Mouse (Mus musculus) embryonic facial prominence, embryonic 11.5 days (tissue): ENCODE results near the gene Pomt2. TPM values are rescaled to one million over a fixed set of nuclear protein-coding genes. Genes with fewer than 3 reads are reported as not detected.

Source experiments
- ATAC-seq: fragments of 200-750 bp; cut with Nextera tagmentation; replicated peaks from 2 replicates; pipeline ENCODE4 v1.8.0; 2017; ENCODE audit warnings: low read depth; ENCODE audit not compliant: insufficient number of reproducible peaks, low FRiP score, low TSS enrichment
- DNase-seq: peaks from one replicate; pipeline ENCODE4 v3.0.0-alpha.2; 2015; ENCODE audit warnings: low spot score
- H3K27ac ChIP-seq: fragments of 300-500 bp; sonication (generic); replicated peaks from 2 replicates; pipeline ENCODE4 v1.5.1; 2014; ENCODE audit warnings: mild to moderate bottlenecking, low read depth, low read length, control low read depth
- H3K27me3 ChIP-seq: fragments of 300-500 bp; sonication (generic); 2 replicates; pipeline ENCODE4 v1.6.1; 2014; ENCODE audit warnings: mild to moderate bottlenecking, low read length, moderate library complexity, mixed read lengths; ENCODE audit not compliant: control insufficient read depth, insufficient read depth
- H3K36me3 ChIP-seq: fragments of 300-500 bp; sonication (generic); replicated peaks from 2 replicates; pipeline ENCODE4 v1.6.1; 2014; ENCODE audit warnings: low read depth, mild to moderate bottlenecking, low read length, moderate library complexity, mixed read lengths; ENCODE audit not compliant: control insufficient read depth, insufficient read depth
- H3K4me1 ChIP-seq: fragments of 300-500 bp; sonication (generic); 2 replicates; pipeline ENCODE4 v1.6.1; 2014; ENCODE audit warnings: low read length, mixed read lengths; ENCODE audit not compliant: control insufficient read depth, insufficient read depth
- H3K4me2 ChIP-seq: fragments of 300-500 bp; sonication (generic); 2 replicates; pipeline ENCODE4 v1.6.1; 2014; ENCODE audit warnings: low read depth, mild to moderate bottlenecking, control low read depth, low read length, moderate library complexity
- H3K4me3 ChIP-seq: fragments of 300-500 bp; sonication (generic); 2 replicates; pipeline ENCODE4 v1.5.1; 2014; ENCODE audit warnings: low read depth, low read length, control low read depth
- H3K9ac ChIP-seq: fragments of 300-500 bp; sonication (generic); replicated peaks from 2 replicates; pipeline ENCODE4 v1.6.1; 2014; ENCODE audit warnings: mild to moderate bottlenecking, control low read depth, low read length
- H3K9me3 ChIP-seq: fragments of 300-500 bp; sonication (generic); replicated peaks from 2 replicates; pipeline ENCODE4 v1.6.1; 2016; ENCODE audit warnings: mild to moderate bottlenecking, low read length, inconsistent platforms, mixed read lengths; ENCODE audit not compliant: control insufficient read depth
- WGBS: fragments of 180-500 bp; shearing (Covaris S2); extraction: QIAGEN DNeasy Blood & Tissue Kit; methylation state at CpG from one replicate; pipeline ENCODE4 v1.1.7; 2014; 5-methylcytosine and 5-hydroxymethylcytosine counted together
- polyA plus RNA-seq: library from polyadenylated mRNA; unstranded; fragments of >200 nt; fragmentation: Nextera tagmentation; extraction: Ambion mirVana; gene quantifications from 2 replicates; pipeline ENCODE4 v1.2.1, GENCODE M21; 2014

Gene Pomt2
- polyA plus RNA-seq, 1 experiment from 2014 or later: 14.3 TPM

DNA sequence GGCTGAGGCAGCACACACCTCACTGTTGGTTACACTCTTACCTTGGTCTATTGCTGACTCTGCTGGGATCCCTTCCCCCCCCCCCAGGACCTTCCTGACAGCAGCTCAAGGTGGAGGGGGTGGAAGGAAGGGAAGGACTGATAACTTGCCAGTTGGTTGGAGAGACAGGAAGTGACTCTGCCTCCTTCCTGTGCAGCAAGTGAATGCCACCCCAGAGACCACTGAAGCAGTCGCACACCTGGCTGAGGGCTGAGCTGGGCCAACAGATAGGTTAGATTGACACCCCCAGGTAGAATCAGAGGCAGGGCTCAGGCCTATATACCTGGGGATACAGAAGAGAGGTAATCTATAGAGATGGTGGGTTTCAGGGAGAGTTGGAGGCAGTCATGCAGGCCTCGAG is 55.9 kb downstream of the Pomt2 start:
- H3K4me1 ChIP-seq: no peaks in the 10 kb centered on the region
- H3K9me3 ChIP-seq: no peaks in the 10 kb centered on the region
- no peak overlapping the region for H3K9ac ChIP-seq
- no peaks in the 10 kb centered on the region for H3K27me3 ChIP-seq
- H3K36me3 ChIP-seq: no peaks in the 10 kb centered on the region
- WGBS: 85% methylated on average over 2 of the region's 2 CpGs
- H3K4me3 ChIP-seq: no peak overlapping the region
- no peak overlapping the region for H3K27ac ChIP-seq
- ATAC-seq (no peak), DNase-seq (no peak)
- H3K4me2 ChIP-seq: no peak overlapping the region

- ATAC-seq (no peak), DNase-seq (no peak)
- Histone ChIP-seq H3K4me1 (no peaks in the 10 kb centered on the region), H3K4me3 (no peak overlapping the region), H3K9ac (no peak overlapping the region), H3K27me3 (no peaks in the 10 kb centered on the region), H3K4me2 (no peak overlapping the region), H3K9me3 (no peaks in the 10 kb centered on the region), H3K27ac (no peak overlapping the region), H3K36me3 (no peaks in the 10 kb centered on the region)
- 78% methylated on average over 2 of the region's 2 CpGs for WGBS
Measured at GRCm38 (mm10) chr12:87089701-87090100, 58.1 kb downstream of the Pomt2 start.

DNA sequence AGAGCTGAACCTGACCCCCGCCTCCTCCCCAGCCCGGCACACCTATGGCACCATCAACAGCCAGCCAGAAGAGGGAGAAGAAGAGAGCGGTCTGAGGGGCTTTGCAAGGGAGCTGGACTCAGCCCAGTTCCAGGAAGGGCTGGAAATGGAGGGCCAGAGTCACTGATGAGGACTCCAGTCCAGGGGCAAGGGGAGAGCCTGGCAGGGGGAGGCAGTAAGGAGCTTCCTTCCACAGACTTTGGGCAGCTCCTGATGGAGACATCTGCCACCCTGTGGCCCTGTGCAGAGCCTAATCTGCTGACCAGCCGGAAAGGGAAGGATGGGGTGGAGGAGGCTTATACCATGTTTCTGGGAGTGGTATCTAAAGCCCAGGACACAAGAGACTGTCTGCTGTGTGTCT is 58.5 kb downstream of the Pomt2 start:
- Histone ChIP-seq H3K36me3 (no peaks in the 10 kb centered on the region), H3K4me1 (no peaks in the 10 kb centered on the region), H3K27me3 (no peaks in the 10 kb centered on the region), H3K9me3 (no peaks in the 10 kb centered on the region), H3K4me2 (no peak overlapping the region), H3K4me3 (no peak overlapping the region), H3K9ac (no peak overlapping the region), H3K27ac (no peak overlapping the region)
- no peak for ATAC-seq
- 79% methylated on average over 4 of the region's 4 CpGs for WGBS
- DNase-seq: no peak

DNA sequence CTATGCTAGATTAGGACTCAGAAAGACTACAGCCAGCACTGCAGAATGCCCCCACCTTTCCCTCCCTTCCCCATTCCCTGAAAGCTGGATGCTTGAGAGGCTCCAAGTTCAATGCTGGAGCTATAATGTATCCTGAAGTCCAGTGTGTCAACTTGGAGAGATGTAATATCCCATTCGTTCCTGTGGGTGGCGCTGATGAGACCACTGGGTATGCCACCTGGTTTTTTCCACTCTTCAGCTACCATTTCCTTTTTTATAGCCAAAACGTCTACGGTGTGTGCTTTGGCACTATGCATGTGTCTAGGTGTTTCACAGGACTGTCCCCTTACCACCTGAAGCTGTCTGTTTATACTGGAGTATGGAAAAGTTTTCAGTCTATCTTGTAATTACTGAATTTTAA is 59.4 kb downstream of the Pomt2 start:
- no peak overlapping the region for H3K27ac ChIP-seq
- H3K4me2 ChIP-seq: no peak overlapping the region
- DNase-seq (no peak), ATAC-seq (no peak)
- no peaks in the 10 kb centered on the region for H3K27me3 ChIP-seq
- H3K9me3 ChIP-seq: no peaks in the 10 kb centered on the region
- no peak overlapping the region for H3K9ac ChIP-seq
- no peaks in the 10 kb centered on the region for H3K4me1 ChIP-seq
- H3K4me3 ChIP-seq: no peak overlapping the region
- no peaks in the 10 kb centered on the region for H3K36me3 ChIP-seq
- 45% methylated on average over 4 of the region's 4 CpGs for WGBS

GRCm38 (mm10) chr12:87087236-87087635 is 60.5 kb downstream of the Pomt2 start:
- 69% methylated on average over 7 of the region's 7 CpGs for WGBS
- Histone ChIP-seq H3K9me3 (no peaks in the 10 kb centered on the region), H3K27ac (no peak overlapping the region), H3K9ac (no peak overlapping the region), H3K4me2 (no peak overlapping the region), H3K4me3 (no peak overlapping the region), H3K36me3 (no peaks in the 10 kb centered on the region), H3K27me3 (no peaks in the 10 kb centered on the region), H3K4me1 (no peaks in the 10 kb centered on the region)
- ATAC-seq: no peak
- no peak for DNase-seq

DNA sequence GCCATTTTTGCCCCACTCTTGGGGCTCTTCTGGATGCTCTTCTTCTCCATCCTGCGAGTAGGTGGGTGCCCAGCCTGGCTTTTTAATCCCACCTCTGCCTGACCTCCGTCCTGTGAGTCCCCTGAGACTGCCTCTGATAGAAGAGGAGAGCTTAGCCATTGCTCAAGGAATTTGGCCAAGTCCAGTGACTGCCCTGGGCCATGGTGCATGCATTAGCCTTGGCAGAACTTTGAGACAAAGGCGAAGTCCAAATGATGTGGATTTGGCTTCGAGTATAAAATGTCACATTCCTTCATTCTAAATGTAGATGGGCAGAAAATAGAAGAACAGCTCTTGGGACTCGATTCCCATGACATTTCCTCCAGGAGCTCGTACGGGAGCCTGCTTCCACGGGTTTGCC is 65.0 kb downstream of the Pomt2 start:
- H3K27ac ChIP-seq: no peak overlapping the region
- no peaks in the 10 kb centered on the region for H3K4me1 ChIP-seq
- H3K27me3 ChIP-seq: no peaks in the 10 kb centered on the region
- no peak overlapping the region for H3K4me2 ChIP-seq
- no peak overlapping the region for H3K4me3 ChIP-seq
- H3K9me3 ChIP-seq: no peaks in the 10 kb centered on the region
- no peak overlapping the region for H3K9ac ChIP-seq
- ATAC-seq (no peak), DNase-seq (no peak)
- WGBS: 81% methylated on average over 8 of the region's 8 CpGs
- no peaks in the 10 kb centered on the region for H3K36me3 ChIP-seq

DNA sequence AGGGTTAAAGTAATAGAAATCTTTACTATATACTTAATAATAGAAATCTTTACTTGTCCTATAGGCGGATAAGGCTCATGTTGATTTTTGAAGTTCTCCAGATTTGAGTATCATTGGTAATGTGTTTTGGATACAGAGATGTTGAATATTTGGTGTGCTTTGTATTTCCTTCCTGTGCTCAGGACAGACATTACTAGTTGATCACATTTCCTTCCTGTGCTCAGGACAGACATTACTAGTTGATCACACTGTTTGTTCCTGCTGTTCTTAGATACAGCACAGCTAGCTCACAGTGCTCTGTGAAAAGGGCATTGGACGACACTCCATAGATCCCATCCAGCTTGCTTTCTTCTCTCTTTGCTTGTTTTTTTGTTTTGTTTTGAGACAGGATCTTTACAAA is 71.2 kb downstream of the Pomt2 start:
- no peak for DNase-seq
- Histone ChIP-seq H3K9ac (no peak overlapping the region), H3K4me2 (no peak overlapping the region), H3K36me3 (no peaks in the 10 kb centered on the region), H3K27me3 (no peaks in the 10 kb centered on the region), H3K27ac (no peak overlapping the region), H3K9me3 (no peaks in the 10 kb centered on the region), H3K4me3 (no peak overlapping the region), H3K4me1 (no peaks in the 10 kb centered on the region)
- 88% methylated on average over 2 of the region's 2 CpGs for WGBS
- no peak for ATAC-seq

DNA sequence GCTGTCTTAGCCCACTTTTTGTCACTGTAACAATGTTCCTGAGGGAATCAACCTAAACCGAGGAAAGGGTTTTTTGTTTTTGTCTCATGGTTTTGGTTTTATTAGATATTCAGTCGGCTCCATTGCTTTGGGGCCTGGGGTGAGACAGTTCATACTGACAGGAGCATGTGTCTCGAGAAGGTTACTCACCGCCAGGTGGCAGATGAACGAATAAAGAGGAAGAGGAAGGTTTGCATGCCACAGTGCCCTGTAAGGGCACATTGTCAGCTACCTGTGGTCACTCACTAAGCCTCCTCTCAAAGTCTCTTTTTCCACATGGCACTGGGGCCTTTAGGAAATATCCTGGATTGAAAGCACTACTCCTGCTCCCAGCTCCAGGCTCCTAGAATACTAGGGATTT is 77.2 kb downstream of the Pomt2 start:
- H3K4me2 ChIP-seq: no peak overlapping the region
- H3K4me3 ChIP-seq: no peak overlapping the region
- no peak overlapping the region for H3K27ac ChIP-seq
- 76% methylated on average over 5 of the region's 5 CpGs for WGBS
- DNase-seq (no peak), ATAC-seq (no peak)
- H3K36me3 ChIP-seq: no peaks in the 10 kb centered on the region
- no peaks in the 10 kb centered on the region for H3K4me1 ChIP-seq
- H3K9me3 ChIP-seq: no peaks in the 10 kb centered on the region
- no peaks in the 10 kb centered on the region for H3K27me3 ChIP-seq
- no peak overlapping the region for H3K9ac ChIP-seq

DNA sequence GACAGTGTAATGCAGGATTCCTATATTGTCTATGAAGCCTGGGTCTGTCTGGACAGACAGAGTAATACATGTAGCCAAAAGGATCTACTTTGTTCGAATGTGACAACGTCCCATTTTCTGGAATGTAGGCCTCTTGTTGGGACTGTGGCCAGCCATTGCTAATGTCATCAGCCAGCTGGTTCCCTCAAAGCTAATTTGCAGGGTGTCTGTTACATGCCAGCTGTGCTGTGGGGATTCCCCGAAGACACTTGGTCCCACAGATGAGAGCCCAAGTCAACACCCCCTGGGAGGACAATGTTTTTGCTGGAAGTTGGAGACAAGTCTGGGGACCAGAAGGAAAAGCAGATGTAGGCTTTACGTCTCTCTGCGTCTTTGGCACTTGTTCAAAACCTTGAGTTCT is 81.3 kb downstream of the Pomt2 start:
- Histone ChIP-seq H3K4me2 (no peak overlapping the region), H3K4me1 (no peaks in the 10 kb centered on the region), H3K9ac (no peak overlapping the region), H3K36me3 (no peaks in the 10 kb centered on the region), H3K27me3 (no peaks in the 10 kb centered on the region), H3K9me3 (no peaks in the 10 kb centered on the region), H3K4me3 (no peak overlapping the region), H3K27ac (no peak overlapping the region)
- 86% methylated on average over 5 of the region's 5 CpGs for WGBS
- no peak for ATAC-seq
- DNase-seq: no peak
